Mouse (Mus musculus): ENCODE results near the gene Gfm2. TPM values are rescaled to one million over a fixed set of nuclear protein-coding genes. Genes with fewer than 3 reads are reported as not detected.

The Gfm2 gene
- total and polyA plus RNA-seq, 3 experiments = 25.7 to 34.1 TPM; not detected in 1

DNA sequence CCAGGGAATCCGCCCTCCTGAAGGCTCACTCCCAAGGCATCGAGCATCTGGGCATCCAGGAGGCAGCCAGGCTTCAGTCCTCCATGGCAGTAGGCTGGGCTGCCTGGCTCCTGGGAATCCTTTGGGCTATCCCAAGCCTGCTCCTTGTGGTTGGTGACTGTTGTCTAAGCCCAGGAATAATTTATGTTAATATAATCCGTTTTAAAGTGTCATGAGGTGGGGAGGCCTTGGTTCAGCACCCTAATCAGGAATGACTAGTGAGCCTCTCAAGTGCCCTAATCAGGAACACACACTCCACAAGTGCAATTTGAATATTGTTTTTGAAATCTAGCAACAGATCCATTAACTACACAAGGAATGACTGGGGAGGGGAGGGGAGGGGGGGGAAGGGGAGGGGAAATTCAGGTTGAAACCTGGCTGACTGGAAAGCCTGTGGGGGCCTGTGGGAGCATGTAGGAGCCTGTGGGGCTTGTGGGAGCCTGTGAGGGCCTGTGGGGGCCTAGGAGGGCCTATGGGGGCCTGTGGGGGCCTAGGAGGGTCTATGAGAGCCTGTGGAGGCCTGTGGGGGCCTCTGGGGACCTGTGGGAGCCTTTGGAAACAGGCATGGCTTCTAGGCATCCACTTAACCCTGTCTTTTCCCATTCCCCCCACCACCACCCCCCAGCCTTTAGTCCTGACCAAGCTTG, 77.0 kb downstream of the Gfm2 start:
- H3K9ac ChIP-seq (ENCODE audit: control insufficient read depth, low read depth, low read length, poor library complexity, severe bottlenecking) = no peak overlapping the region
- H3K27ac ChIP-seq (ENCODE audit: control insufficient read depth, low read depth, low read length) = no peak overlapping the region
- no peak for DNase-seq (ENCODE audit: low read depth, low spot score)
- no peaks in the 10 kb centered on the region for H3K4me1 ChIP-seq (ENCODE audit: control insufficient read depth in 1 of 2, insufficient read depth in 2 of 2, low read length in 2 of 2)
- no peaks in the 10 kb centered on the region for H3K79me2 ChIP-seq (ENCODE audit: control insufficient read depth, insufficient read depth, low read length, poor library complexity)
- no peaks in the 10 kb centered on the region for H3K9me3 ChIP-seq (replicated peaks; ENCODE audit: insufficient read depth, low read length)
- TF ChIP-seq POLR2A (IDR thresholded peaks at IDR 0.05; ENCODE audit: control insufficient read depth in 1 of 2, insufficient read depth in 1 of 2, low read depth in 1 of 2, low read length in 2 of 2, poor library complexity in 1 of 2) (no peak), USF2 (IDR thresholded peaks at IDR 0.05; ENCODE audit: borderline replicate concordance in 1 of 2, insufficient read depth in 1 of 2, low read depth in 1 of 2, low read length in 2 of 2) (no peak), ELF1 (IDR thresholded peaks at IDR 0.05; ENCODE audit: low read depth, low read length) (no peak), RCOR1 (IDR thresholded peaks at IDR 0.05; ENCODE audit: low read depth, low read length) (no peak), NRF1 (IDR thresholded peaks at IDR 0.05; ENCODE audit: insufficient read depth, low read depth, low read length, poor library complexity, severe bottlenecking) (no peak), CTCF (IDR thresholded peaks at IDR 0.05 in 2 of 3, conservative IDR thresholded peaks at IDR 0.05 in 1 of 3; ENCODE audit: control insufficient read depth in 1 of 3, insufficient read depth in 1 of 3, low read depth in 2 of 3, low read length in 3 of 3, poor library complexity in 1 of 3, severe bottlenecking in 1 of 3) (no peak), E2F4 (IDR thresholded peaks at IDR 0.05; ENCODE audit: borderline replicate concordance, low read depth, low read length) (no peak), USF1 (IDR thresholded peaks at IDR 0.05; ENCODE audit: low read depth, low read length) (no peak), KAT2A (conservative IDR thresholded peaks at IDR 0.05; ENCODE audit: low read depth, low read length) (no peak), MAZ (IDR thresholded peaks at IDR 0.05; ENCODE audit: low read depth, low read length) (no peak), TAL1 (IDR thresholded peaks at IDR 0.05; ENCODE audit: low read length) (no peak), CHD1 (IDR thresholded peaks at IDR 0.05; ENCODE audit: low read depth, low read length) (no peak), EP300 (IDR thresholded peaks at IDR 0.05; ENCODE audit: low read depth in 1 of 2, low read length in 2 of 2) (no peak), MXI1 (IDR thresholded peaks at IDR 0.05; ENCODE audit: low read depth, low read length) (no peak), POLR2AphosphoS2 (IDR thresholded peaks at IDR 0.05; ENCODE audit: low read length) (no peak), SIN3A (IDR thresholded peaks at IDR 0.05; ENCODE audit: low read length) (no peak)
- H3K27me3 ChIP-seq (ENCODE audit: control insufficient read depth in 1 of 2, insufficient read depth in 2 of 2, low read length in 2 of 2) = no peaks in the 10 kb centered on the region; a peak in 1 of 4 replicates
- no peaks in the 10 kb centered on the region for H3K36me3 ChIP-seq (ENCODE audit: control insufficient read depth in 1 of 2, insufficient read depth in 2 of 2, low read length in 2 of 2)
- no peak overlapping the region for H3K4me3 ChIP-seq (ENCODE audit: control insufficient read depth in 1 of 2, insufficient read depth in 1 of 2, low read depth in 2 of 2, low read length in 2 of 2)

DNA sequence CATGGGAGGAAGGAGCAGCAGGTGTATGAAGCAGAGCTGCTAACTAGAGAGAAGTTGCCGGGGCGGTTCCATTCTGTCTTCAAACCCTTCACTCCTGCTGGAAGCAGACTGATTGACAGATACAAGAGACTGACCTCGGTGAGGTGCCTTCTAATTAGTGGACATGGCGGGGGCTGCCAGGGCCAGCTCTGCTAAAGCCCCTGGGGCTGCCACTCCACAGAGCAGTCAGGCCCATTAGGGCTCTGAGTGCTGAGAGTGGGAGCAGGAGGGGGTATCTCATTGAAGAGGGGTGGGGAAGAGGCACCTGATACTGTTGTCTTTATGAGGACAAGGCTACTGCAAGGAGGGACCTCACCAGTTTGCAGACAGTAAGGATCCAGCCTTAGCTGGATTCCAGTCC, 77.8 kb downstream of the Gfm2 start:
- no peak overlapping the region for H3K9ac ChIP-seq (ENCODE audit: control insufficient read depth, low read depth, low read length, poor library complexity, severe bottlenecking)
- DNase-seq (ENCODE audit: low read depth, low spot score) = no peak
- no peak overlapping the region for H3K4me3 ChIP-seq (ENCODE audit: control insufficient read depth in 1 of 2, insufficient read depth in 1 of 2, low read depth in 2 of 2, low read length in 2 of 2)
- H3K27me3 ChIP-seq (ENCODE audit: control insufficient read depth in 1 of 2, insufficient read depth in 2 of 2, low read length in 2 of 2) = no peaks in the 10 kb centered on the region; a peak in 1 of 4 replicates
- no peak overlapping the region for H3K27ac ChIP-seq (ENCODE audit: control insufficient read depth, low read depth, low read length)
- H3K36me3 ChIP-seq (ENCODE audit: control insufficient read depth in 1 of 2, insufficient read depth in 2 of 2, low read length in 2 of 2) = no peaks in the 10 kb centered on the region
- H3K9me3 ChIP-seq (replicated peaks; ENCODE audit: insufficient read depth, low read length) = no peaks in the 10 kb centered on the region
- no peak for TF ChIP-seq EP300 (IDR thresholded peaks at IDR 0.05; ENCODE audit: low read depth in 1 of 2, low read length in 2 of 2)
- TF ChIP-seq GABPA (IDR thresholded peaks at IDR 0.05; ENCODE audit: low read depth, low read length) = no peak
- TF ChIP-seq UBTF (IDR thresholded peaks at IDR 0.05; ENCODE audit: borderline replicate concordance, insufficient read depth, low read depth, low read length) = no peak
- no peak for TF ChIP-seq TBP (IDR thresholded peaks at IDR 0.05; ENCODE audit: low read depth, low read length)
- no peak for TF ChIP-seq MAZ (IDR thresholded peaks at IDR 0.05; ENCODE audit: low read depth, low read length)
- TF ChIP-seq MYC (IDR thresholded peaks at IDR 0.05; ENCODE audit: low read depth, low read length) = no peak
- TF ChIP-seq ELF1 (IDR thresholded peaks at IDR 0.05; ENCODE audit: low read depth, low read length) = no peak
- no peaks in the 10 kb centered on the region for H3K4me1 ChIP-seq (ENCODE audit: control insufficient read depth in 1 of 2, insufficient read depth in 2 of 2, low read length in 2 of 2)
- H3K79me2 ChIP-seq (ENCODE audit: control insufficient read depth, insufficient read depth, low read length, poor library complexity) = no peaks in the 10 kb centered on the region

Measured in MEL (cell line).